Mouse (Mus musculus): ENCODE results near the gene Ksr1.

GRCm38 (mm10) chr11:78982042-78982441, 164.2 kb downstream of the Ksr1 start:
- TF ChIP-seq CTCF (IDR thresholded peaks at IDR 0.05; ENCODE audit: extremely low read depth, insufficient read length, insufficient replicate concordance, low read depth, low read length) (no peak), POLR2A (IDR thresholded peaks at IDR 0.05; ENCODE audit: low read depth, low read length) (no peak)
